Mouse (Mus musculus) hindbrain, embryonic 16.5 days (tissue): ENCODE data around the gene Hes7. TPM values are rescaled to one million over a fixed set of nuclear protein-coding genes. Genes with fewer than 3 reads are reported as not detected.

ENCODE experiments used
- ATAC-seq: fragments of 200-750 bp; cut with Nextera tagmentation; 2 replicates; pipeline ENCODE4 v1.8.0; 2017; ENCODE audit warnings: moderate TSS enrichment, moderate library complexity
- H3K27ac ChIP-seq: fragments of 300-500 bp; sonication (generic); 2 replicates; pipeline ENCODE4 v1.5.1; 2014; ENCODE audit warnings: low read depth, mild to moderate bottlenecking, control low read depth, low read length, moderate library complexity
- H3K27me3 ChIP-seq: fragments of 300-500 bp; sonication (generic); replicated peaks from 2 replicates; pipeline ENCODE4 v1.6.1; 2014; ENCODE audit warnings: low read length; ENCODE audit not compliant: control insufficient read depth, insufficient read depth
- H3K36me3 ChIP-seq: fragments of 300-500 bp; sonication (generic); 2 replicates; pipeline ENCODE4 v1.6.1; 2014; ENCODE audit warnings: mild to moderate bottlenecking, low read length, moderate library complexity, mixed read lengths; ENCODE audit not compliant: control insufficient read depth, insufficient read depth
- H3K4me1 ChIP-seq: fragments of 300-500 bp; sonication (generic); 2 replicates; pipeline ENCODE4 v1.6.1; 2014; ENCODE audit warnings: low read depth, low read length; ENCODE audit not compliant: control insufficient read depth, insufficient read depth
- H3K4me2 ChIP-seq: fragments of 300-500 bp; sonication (generic); 2 replicates; pipeline ENCODE4 v1.6.1; 2014; ENCODE audit warnings: mild to moderate bottlenecking, low read length, control low read depth, moderate library complexity
- H3K4me3 ChIP-seq: fragments of 300-500 bp; sonication (generic); 2 replicates; pipeline ENCODE4 v1.5.1; 2014; ENCODE audit warnings: mild to moderate bottlenecking, low read length, control low read depth, moderate library complexity
- H3K9ac ChIP-seq: fragments of 300-500 bp; sonication (generic); 2 replicates; pipeline ENCODE4 v1.6.1; 2014; ENCODE audit warnings: low read depth, mild to moderate bottlenecking, control low read depth, low read length, moderate library complexity
- H3K9me3 ChIP-seq: fragments of 300-500 bp; sonication (generic); 2 replicates; pipeline ENCODE4 v1.6.1; 2014; ENCODE audit warnings: mild to moderate bottlenecking, low read length, moderate library complexity; ENCODE audit not compliant: control insufficient read depth
- WGBS: fragments of 180-500 bp; shearing (Covaris S2); extraction: QIAGEN DNeasy Blood & Tissue Kit; methylation state at CpG from one replicate; pipeline ENCODE4 v1.1.7; 2014; 5-methylcytosine and 5-hydroxymethylcytosine counted together
- polyA plus RNA-seq: library from polyadenylated mRNA; unstranded; fragments of >200 nt; fragmentation: Nextera tagmentation; extraction: Ambion mirVana; gene quantifications from 2 replicates; pipeline ENCODE4 v1.2.1, GENCODE M21; 2015

Hes7 gene
- polyA plus RNA-seq, 1 experiment from 2014 or later: 1.8 TPM

DNA sequence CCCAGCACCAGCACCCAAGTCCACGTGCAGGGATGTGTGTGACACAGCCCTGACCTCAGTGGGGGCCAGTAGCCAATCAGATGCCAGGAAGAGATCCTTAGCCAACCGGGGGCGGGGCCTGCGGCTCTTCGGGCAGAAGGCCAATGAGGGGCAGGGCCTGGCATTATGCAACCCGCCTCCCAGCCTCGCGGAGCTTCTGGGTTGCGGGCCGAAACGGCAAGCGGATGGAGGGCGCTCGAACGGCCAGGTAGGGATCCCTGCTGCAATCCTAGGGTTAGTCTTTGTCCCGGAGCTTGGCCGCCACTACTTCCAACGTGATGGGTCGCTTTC is 21.5 kb upstream of the Hes7 start:
- H3K4me1 ChIP-seq: peaks cover 45% of the 10 kb centered on the region
- WGBS: 0% methylated on average over 18 of the region's 19 CpGs
- peak; percentile 1; the same call in 1 of the 2 replicates for ATAC-seq

GRCm38 (mm10) chr11:69099177-69099914 is 20.9 kb upstream of the Hes7 start:
- no peaks in the 10 kb centered on the region for H3K9me3 ChIP-seq
- H3K27ac ChIP-seq: peak overlapping the region; percentile 81
- H3K27me3 ChIP-seq: no peaks in the 10 kb centered on the region
- H3K4me3 ChIP-seq: peak overlapping the region; percentile 57
- peaks cover 44% of the 10 kb centered on the region for H3K4me1 ChIP-seq
- H3K36me3 ChIP-seq: peaks cover 27% of the 10 kb centered on the region
- under 1% methylated on average over 22 of the region's 22 CpGs for WGBS
- no peak for ATAC-seq
- H3K9ac ChIP-seq: peak overlapping the region; percentile 73
- peak overlapping the region; percentile 93 for H3K4me2 ChIP-seq

More for the DNA sequence above, 21.5 kb upstream of the Hes7 start:
- H3K4me2 ChIP-seq: peak overlapping the region; percentile 93
- H3K9ac ChIP-seq: peak overlapping the region; percentile 73
- H3K36me3 ChIP-seq: peaks cover 21% of the 10 kb centered on the region
- H3K9me3 ChIP-seq: no peaks in the 10 kb centered on the region
- H3K27ac ChIP-seq: peak overlapping the region; percentile 81
- H3K4me3 ChIP-seq: peak overlapping the region; percentile 57
- H3K27me3 ChIP-seq: no peaks in the 10 kb centered on the region

DNA sequence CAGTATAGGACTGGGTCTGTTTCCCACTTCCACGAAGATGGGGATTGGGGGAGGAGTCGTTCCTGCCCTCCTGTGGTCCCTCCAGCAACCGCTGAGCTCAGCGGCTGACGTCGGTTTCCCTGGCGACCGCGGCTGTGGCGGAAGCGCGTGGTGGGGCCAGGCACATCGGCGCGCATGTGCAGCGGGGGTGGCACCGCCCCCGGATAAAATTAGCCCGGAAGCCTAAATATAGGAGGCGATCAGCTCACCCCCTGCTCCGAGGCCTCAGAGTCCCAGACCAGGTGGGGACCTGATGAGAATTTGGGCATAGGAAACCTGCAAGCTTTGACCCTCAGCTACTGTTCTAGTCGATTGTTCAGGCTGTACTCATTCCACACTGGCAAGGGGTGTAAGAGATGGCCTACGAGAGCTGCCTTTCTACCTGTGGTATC is 20.3 kb upstream of the Hes7 start:
- peak overlapping the region; percentile 81 for H3K27ac ChIP-seq
- H3K27me3 ChIP-seq: no peaks in the 10 kb centered on the region
- H3K36me3 ChIP-seq: peaks cover 27% of the 10 kb centered on the region
- ATAC-seq: peak; percentile 21
- peak overlapping the region; percentile 93 for H3K4me2 ChIP-seq
- H3K9me3 ChIP-seq: no peaks in the 10 kb centered on the region
- peak overlapping the region; percentile 57 for H3K4me3 ChIP-seq
- H3K4me1 ChIP-seq: peaks cover 41% of the 10 kb centered on the region
- WGBS: 1% methylated on average over 23 of the region's 23 CpGs
- H3K9ac ChIP-seq: peak overlapping the region; percentile 73

DNA sequence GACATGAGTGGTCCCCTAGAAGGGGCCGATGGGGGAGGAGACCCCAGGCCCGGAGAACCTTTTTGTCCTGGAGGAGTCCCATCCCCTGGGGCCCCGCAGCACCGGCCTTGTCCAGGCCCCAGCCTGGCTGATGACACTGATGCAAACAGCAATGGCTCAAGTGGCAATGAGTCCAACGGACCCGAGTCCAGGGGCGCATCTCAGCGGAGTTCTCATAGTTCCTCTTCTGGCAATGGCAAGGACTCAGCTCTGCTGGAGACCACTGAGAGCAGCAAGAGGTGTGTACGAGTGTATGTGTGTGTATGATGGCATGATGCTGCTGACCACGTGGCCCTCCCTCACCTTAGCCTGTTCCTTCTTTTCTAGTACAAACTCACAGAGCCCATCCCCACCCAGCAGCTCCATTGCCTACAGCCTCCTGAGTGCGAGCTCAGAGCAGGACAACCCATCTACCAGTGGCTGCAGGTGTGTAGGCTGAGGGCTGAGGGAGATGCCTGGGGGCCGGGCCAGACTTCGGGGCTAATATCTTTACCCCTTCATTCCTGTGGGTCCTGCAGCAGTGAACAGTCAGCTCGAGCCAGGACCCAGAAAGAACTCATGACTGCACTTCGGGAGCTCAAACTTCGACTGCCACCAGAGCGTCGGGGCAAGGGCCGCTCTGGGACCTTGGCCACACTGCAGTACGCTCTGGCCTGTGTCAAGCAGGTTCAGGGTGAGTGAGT is 19.4 kb upstream of the Hes7 start:
- no peak overlapping the region for H3K27ac ChIP-seq
- H3K4me3 ChIP-seq: peak overlapping the region; percentile 57
- H3K9ac ChIP-seq: peak overlapping the region; percentile 73
- H3K4me1 ChIP-seq: peaks cover 36% of the 10 kb centered on the region
- peaks cover 34% of the 10 kb centered on the region for H3K36me3 ChIP-seq
- H3K27me3 ChIP-seq: no peaks in the 10 kb centered on the region
- H3K9me3 ChIP-seq: no peaks in the 10 kb centered on the region
- H3K4me2 ChIP-seq: peak overlapping the region; percentile 93
- 91% methylated on average over 20 of the region's 20 CpGs for WGBS
- ATAC-seq: no peak

DNA sequence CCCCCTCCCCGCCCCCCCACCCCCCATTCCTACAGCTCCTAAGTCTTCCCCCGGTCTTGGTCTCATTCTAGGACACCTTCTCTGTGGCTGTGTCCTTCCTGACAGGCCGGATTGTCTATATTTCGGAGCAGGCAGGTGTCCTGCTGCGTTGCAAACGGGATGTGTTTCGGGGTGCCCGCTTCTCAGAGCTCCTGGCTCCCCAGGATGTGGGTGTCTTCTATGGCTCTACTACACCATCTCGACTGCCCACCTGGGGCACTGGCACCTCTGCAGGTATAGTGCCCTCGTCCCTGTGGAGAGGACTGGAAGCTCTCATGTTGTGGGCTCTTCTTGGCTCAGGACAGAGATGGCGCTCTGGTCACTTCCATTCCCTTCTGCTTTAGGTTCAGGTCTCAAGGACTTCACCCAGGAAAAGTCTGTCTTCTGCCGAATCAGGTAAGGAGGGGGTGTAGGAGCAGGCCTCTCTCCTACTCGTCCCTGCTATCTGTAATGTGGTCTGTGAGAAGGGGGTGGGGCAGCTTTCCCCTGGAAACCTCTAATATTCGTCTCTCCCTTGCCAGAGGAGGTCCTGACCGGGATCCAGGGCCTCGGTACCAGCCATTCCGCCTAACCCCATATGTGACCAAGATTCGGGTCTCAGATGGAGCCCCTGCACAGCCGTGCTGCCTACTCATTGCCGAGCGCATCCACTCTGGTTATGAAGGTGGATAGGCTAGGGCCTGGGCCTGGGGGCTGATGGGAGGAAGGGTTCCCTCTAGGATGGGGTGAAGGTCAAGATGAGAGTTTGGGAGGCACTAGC is 18.4 kb upstream of the Hes7 start:
- WGBS: 93% methylated on average over 21 of the region's 21 CpGs
- Histone ChIP-seq H3K36me3 (peaks cover 36% of the 10 kb centered on the region), H3K27ac (no peak overlapping the region), H3K4me3 (no peak overlapping the region), H3K27me3 (no peaks in the 10 kb centered on the region), H3K4me1 (peaks cover 29% of the 10 kb centered on the region), H3K9ac (no peak overlapping the region), H3K4me2 (no peak overlapping the region), H3K9me3 (no peaks in the 10 kb centered on the region)
- no peak for ATAC-seq

- Histone ChIP-seq H3K36me3 (peaks cover 38% of the 10 kb centered on the region), H3K27ac (no peak overlapping the region), H3K27me3 (no peaks in the 10 kb centered on the region), H3K9me3 (no peaks in the 10 kb centered on the region), H3K4me3 (no peak overlapping the region), H3K4me2 (no peak overlapping the region), H3K4me1 (peaks cover 24% of the 10 kb centered on the region), H3K9ac (no peak overlapping the region)
- WGBS: 89% methylated on average over 7 of the region's 7 CpGs
- ATAC-seq: no peak
Measured at GRCm38 (mm10) chr11:69102403-69102725, 17.8 kb upstream of the Hes7 start.

DNA sequence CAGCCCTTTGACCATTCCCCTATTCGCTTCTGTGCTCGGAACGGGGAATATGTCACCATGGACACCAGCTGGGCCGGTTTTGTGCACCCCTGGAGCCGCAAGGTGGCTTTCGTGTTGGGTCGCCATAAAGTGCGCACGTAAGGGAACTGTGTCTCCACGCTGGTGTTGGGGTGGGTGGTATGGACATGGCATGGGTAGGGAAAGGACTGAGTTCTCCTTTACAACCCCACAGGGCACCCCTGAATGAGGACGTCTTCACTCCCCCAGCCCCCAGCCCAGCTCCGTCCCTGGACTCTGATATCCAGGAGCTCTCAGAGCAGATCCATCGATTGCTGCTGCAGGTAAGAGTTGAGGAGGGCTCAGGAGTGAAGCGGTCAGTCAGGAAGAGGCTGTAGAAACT is 17.1 kb upstream of the Hes7 start:
- ATAC-seq: no peak
- H3K9me3 ChIP-seq: no peaks in the 10 kb centered on the region
- no peaks in the 10 kb centered on the region for H3K27me3 ChIP-seq
- H3K36me3 ChIP-seq: peaks cover 41% of the 10 kb centered on the region
- H3K4me1 ChIP-seq: peaks cover 16% of the 10 kb centered on the region
- H3K4me3 ChIP-seq: no peak overlapping the region
- H3K27ac ChIP-seq: no peak overlapping the region
- H3K4me2 ChIP-seq: no peak overlapping the region
- H3K9ac ChIP-seq: no peak overlapping the region
- WGBS: 94% methylated on average over 14 of the region's 14 CpGs

DNA sequence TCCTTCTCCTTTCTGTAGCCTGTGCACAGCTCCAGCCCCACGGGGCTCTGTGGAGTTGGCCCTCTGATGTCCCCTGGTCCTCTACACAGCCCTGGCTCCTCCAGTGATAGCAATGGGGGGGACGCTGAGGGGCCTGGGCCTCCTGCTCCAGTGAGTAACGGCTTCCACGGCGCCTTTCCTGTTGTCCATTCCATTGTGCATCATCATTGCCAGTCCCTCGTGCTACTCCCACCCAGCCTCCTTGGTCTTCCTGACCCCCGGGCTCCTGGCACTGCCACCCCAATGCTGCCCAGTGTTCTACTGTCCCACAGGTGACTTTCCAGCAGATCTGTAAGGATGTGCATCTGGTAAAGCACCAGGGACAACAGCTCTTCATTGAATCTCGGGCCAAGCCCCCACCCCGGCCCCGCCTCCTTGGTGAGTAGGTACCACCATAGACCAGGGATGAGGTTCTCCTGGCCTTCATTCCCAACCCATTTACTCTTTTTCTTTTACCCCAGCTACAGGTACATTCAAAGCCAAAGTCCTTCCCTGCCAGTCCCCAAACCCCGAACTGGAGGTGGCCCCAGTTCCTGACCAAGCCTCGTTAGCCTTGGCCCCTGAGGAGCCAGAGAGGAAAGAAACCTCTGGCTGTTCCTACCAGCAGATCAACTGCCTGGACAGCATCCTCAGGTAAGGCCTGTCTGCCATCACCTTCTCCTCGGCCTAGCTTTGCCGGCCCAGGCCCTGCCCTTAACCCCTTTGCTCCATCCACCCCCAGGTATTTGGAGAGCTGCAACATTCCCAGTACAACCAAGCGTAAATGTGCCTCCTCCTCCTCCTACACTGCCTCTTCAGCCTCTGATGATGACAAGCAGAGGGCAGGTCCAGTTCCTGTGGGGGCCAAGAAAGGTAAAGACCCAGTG is 16.4 kb upstream of the Hes7 start:
- Histone ChIP-seq H3K4me1 (peaks cover 11% of the 10 kb centered on the region), H3K9me3 (no peaks in the 10 kb centered on the region), H3K4me3 (no peak overlapping the region), H3K36me3 (peaks cover 44% of the 10 kb centered on the region), H3K9ac (no peak overlapping the region), H3K27ac (no peak overlapping the region), H3K4me2 (no peak overlapping the region), H3K27me3 (no peaks in the 10 kb centered on the region)
- no peak for ATAC-seq
- WGBS: 92% methylated on average over 15 of the region's 15 CpGs
